Mouse (Mus musculus) CH12.LX (cell line): ENCODE results near the gene Dzip3.

Experiments used
- BHLHE40 ChIP-seq: IDR thresholded peaks from 2 replicates; pipeline ENCODE4 v1.6.1; 2011; ENCODE audit warnings: mild to moderate bottlenecking, low read depth, low read length, improper control_type of control experiment
- CHD1 ChIP-seq: IDR thresholded peaks from 2 replicates; pipeline ENCODE4 v1.6.1; 2012; ENCODE audit warnings: low read depth, low read length, improper control_type of control experiment, inconsistent platforms
- CTCF ChIP-seq, 2 experiments: IDR thresholded peaks in 1 of 2; conservative IDR thresholded peaks in 1 of 2; 2 replicates each; pipeline ENCODE4 v1.5.1; 2011 to 2012; ENCODE audit warnings: low read depth in 2 of 2, low read length in 2 of 2, improper control_type of control experiment in 1 of 2, inconsistent platforms in 1 of 2, mild to moderate bottlenecking in 1 of 2, moderate library complexity in 1 of 2
- HCFC1 ChIP-seq: IDR thresholded peaks from 2 replicates; pipeline ENCODE4 v1.6.1; 2012; ENCODE audit warnings: low read depth, mild to moderate bottlenecking, inconsistent platforms, low read length, improper control_type of control experiment
- IRF4 ChIP-seq: IDR thresholded peaks from 2 replicates; pipeline ENCODE4 v1.6.1; 2014; ENCODE audit warnings: low read depth, mild to moderate bottlenecking, inconsistent platforms, low read length, improper control_type of control experiment
- MAFK ChIP-seq: IDR thresholded peaks from 2 replicates; pipeline ENCODE4 v1.6.1; 2011; ENCODE audit warnings: low read length, improper control_type of control experiment; ENCODE audit not compliant: insufficient replicate concordance
- USF1 ChIP-seq: IDR thresholded peaks from 2 replicates; pipeline ENCODE4 v1.6.1; 2014; ENCODE audit warnings: low read depth, mild to moderate bottlenecking, inconsistent platforms, low read length, improper control_type of control experiment
- USF2 ChIP-seq: conservative IDR thresholded peaks from 2 replicates; pipeline ENCODE4 v1.6.1; 2011; ENCODE audit warnings: low read depth, low read length, improper control_type of control experiment

- TF ChIP-seq CTCF (conservative IDR thresholded peaks at IDR 0.05 in 1 of 2, IDR thresholded peaks at IDR 0.05 in 1 of 2; ENCODE audit: low read depth in 2 of 2, low read length in 2 of 2) (peak in 1 of 2 experiments; percentile 69; a peak in 2 of 4 replicates), USF2 (no peak), BHLHE40 (no peak), HCFC1 (no peak), MAFK (no peak), CHD1 (no peak), IRF4 (no peak), USF1 (no peak)
These were observed 22.8 kb upstream of the Dzip3 start for GRCm38 (mm10) chr16:49016620-49017332.
